Mouse (Mus musculus): Measurements from ENCODE around the gene Tgm1.

DNA sequence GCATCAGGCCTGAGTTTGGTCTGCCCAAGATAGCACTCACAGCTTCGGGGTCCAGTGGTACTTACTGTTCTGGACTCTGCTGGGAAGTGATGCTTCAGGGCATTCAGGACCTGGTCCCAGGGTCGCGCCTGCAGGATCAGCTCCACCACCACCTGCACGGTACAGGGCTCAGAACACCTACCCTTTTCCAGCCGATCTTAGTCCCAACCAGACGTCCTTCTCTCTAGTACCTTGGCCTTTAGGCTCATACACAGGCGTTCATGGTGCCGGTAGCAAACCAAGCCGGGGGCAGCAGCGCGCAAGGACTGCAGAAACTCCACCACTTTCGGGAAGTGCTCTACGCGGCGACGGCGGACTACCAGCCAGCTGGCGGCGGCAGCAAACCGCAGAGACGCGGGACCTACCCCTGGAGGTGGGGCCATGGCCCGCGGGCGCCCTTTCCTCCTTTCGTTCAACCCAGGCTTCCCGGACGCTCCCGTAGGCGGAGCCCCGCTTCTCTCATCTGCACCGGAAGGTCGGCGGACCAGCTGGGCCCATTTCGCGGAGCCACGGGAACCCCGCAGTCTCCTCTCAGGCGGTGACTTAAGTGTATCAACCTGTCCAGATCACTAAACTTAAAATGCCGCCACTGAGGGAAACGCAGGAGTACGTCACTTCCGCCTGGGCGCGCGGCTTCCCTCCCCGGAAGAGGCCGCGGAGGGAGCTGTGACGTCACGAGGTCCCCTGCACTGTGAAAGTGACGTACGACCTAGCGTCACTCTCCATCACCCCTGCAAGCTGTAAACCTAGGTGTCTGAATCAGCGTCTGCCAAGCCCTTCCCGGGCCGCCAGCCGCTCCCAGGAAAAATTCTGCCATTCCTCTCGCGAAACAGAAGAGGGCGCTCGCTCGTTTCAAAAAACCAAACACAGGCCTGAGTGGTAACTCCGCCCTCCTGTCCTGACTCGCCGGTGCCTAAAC is 32.3 kb downstream of the Tgm1 start, which contains the start of gene Tinf2:
- TF ChIP-seq CTCF (IDR thresholded peaks at IDR 0.05; ENCODE audit: borderline replicate concordance, insufficient read depth, low read depth, low read length) = peak; percentile 74
- TF ChIP-seq POLR2A (IDR thresholded peaks at IDR 0.05; ENCODE audit: borderline replicate concordance, insufficient read depth, low read length) = peak; percentile 31; the same call in 1 of the 2 replicates
